Mouse (Mus musculus) heart, embryonic 14.5 days (tissue): Measurements from ENCODE around the gene Dclk3. TPM values are rescaled to one million over a fixed set of nuclear protein-coding genes. Genes with fewer than 3 reads are reported as not detected.

ENCODE experiments used
- ATAC-seq: fragments of 200-750 bp; cut with Nextera tagmentation; 2 replicates; pipeline ENCODE4 v1.8.0; 2017; ENCODE audit warnings: low read depth, moderate TSS enrichment; ENCODE audit not compliant: insufficient number of reproducible peaks, insufficient read depth, low FRiP score
- H3K27ac ChIP-seq, 2 experiments: fragments of 200-500 bp in 1 of 2; fragments of 300-500 bp in 1 of 2; sonication (generic) in 1 of 2; replicated peaks in 1 of 2; 2 replicates each; pipeline ENCODE4 v1.5.1; 2012 to 2014; ENCODE audit warnings: low read depth in 2 of 2, low read length in 2 of 2, control low read depth in 1 of 2, mild to moderate bottlenecking in 1 of 2, mixed read lengths in 1 of 2; ENCODE audit not compliant: control insufficient read depth in 1 of 2, insufficient read depth in 1 of 2
- H3K27me3 ChIP-seq: fragments of 300-500 bp; sonication (generic); 2 replicates; pipeline ENCODE4 v1.6.1; 2014; ENCODE audit warnings: mild to moderate bottlenecking, low read length, control low read depth; ENCODE audit not compliant: control insufficient read depth, insufficient read depth
- H3K36me3 ChIP-seq: fragments of 300-500 bp; sonication (generic); 2 replicates; pipeline ENCODE4 v1.6.1; 2014; ENCODE audit warnings: mild to moderate bottlenecking, control low read depth, low read length, mixed read lengths; ENCODE audit not compliant: control insufficient read depth, insufficient read depth
- H3K4me1 ChIP-seq, 2 experiments: fragments of 200-500 bp in 1 of 2; fragments of 300-500 bp in 1 of 2; sonication (generic) in 1 of 2; 2 replicates each; pipeline ENCODE4 v1.6.1; 2012 to 2014; ENCODE audit warnings: low read length in 2 of 2, control low read depth in 1 of 2, mixed read lengths in 1 of 2; ENCODE audit not compliant: control insufficient read depth in 2 of 2, insufficient read depth in 2 of 2
- H3K4me2 ChIP-seq: fragments of 300-500 bp; sonication (generic); 2 replicates; pipeline ENCODE4 v1.6.1; 2014; ENCODE audit warnings: mild to moderate bottlenecking, low read length
- H3K4me3 ChIP-seq, 2 experiments: fragments of 200-500 bp in 1 of 2; fragments of 300-500 bp in 1 of 2; sonication (generic) in 1 of 2; 2 replicates each; pipeline ENCODE4 v1.5.1; 2012 to 2014; ENCODE audit warnings: low read length in 2 of 2, mild to moderate bottlenecking in 2 of 2, control low read depth in 1 of 2, low read depth in 1 of 2, moderate library complexity in 1 of 2; ENCODE audit not compliant: control insufficient read depth in 1 of 2, insufficient read depth in 1 of 2
- H3K9ac ChIP-seq: fragments of 300-500 bp; sonication (generic); 2 replicates; pipeline ENCODE4 v1.6.1; 2014; ENCODE audit warnings: mild to moderate bottlenecking, low read length
- H3K9me3 ChIP-seq: fragments of 300-500 bp; sonication (generic); 2 replicates; pipeline ENCODE4 v1.6.1; 2016; ENCODE audit warnings: low read length, control low read depth; ENCODE audit not compliant: control insufficient read depth
- WGBS: fragments of 180-500 bp; shearing (Covaris S2); extraction: QIAGEN DNeasy Blood & Tissue Kit; methylation state at CpG from one replicate; pipeline ENCODE4 v1.1.7; 2014; 5-methylcytosine and 5-hydroxymethylcytosine counted together
- polyA plus RNA-seq: library from polyadenylated mRNA; unstranded; fragments of >200 nt; fragmentation: Nextera tagmentation; extraction: Ambion mirVana; gene quantifications from 2 replicates; pipeline ENCODE4 v1.2.1, GENCODE M21; 2014

Gene Dclk3
- polyA plus RNA-seq, 1 experiment from 2014 or later: 0.88 TPM

DNA sequence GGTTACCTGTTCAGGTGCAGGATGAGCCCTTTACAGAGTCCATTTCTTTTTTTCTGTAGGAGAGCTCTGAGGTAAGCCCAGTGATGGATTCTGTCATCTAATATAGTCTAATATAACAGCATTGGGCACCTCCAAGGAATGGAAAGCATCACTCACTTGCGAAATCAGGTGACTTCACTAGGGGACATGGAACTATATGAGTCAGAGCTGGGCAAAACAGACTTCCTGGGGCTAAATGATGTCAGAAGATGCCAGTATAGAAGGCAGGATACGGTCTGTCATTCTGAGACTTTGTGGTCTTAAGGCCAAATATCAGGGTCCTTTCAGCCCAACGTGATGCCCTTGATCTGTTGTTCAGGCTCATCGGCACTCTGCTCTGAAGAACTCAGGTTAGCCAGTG lies 35.7 kb upstream of the Dclk3 start:
- Histone ChIP-seq H3K9ac (no peak overlapping the region), H3K4me2 (no peak overlapping the region), H3K4me3 (no peak overlapping the region), H3K9me3 (no peaks in the 10 kb centered on the region), H3K27me3 (no peaks in the 10 kb centered on the region), H3K36me3 (no peaks in the 10 kb centered on the region), H3K4me1 (peaks cover 2 to 4% of the 10 kb centered on the region in 2 experiments; a peak in 2 of 4 replicates), H3K27ac (no peak overlapping the region)
- 85% methylated on average over 4 of the region's 4 CpGs for WGBS
- no peak for ATAC-seq

DNA sequence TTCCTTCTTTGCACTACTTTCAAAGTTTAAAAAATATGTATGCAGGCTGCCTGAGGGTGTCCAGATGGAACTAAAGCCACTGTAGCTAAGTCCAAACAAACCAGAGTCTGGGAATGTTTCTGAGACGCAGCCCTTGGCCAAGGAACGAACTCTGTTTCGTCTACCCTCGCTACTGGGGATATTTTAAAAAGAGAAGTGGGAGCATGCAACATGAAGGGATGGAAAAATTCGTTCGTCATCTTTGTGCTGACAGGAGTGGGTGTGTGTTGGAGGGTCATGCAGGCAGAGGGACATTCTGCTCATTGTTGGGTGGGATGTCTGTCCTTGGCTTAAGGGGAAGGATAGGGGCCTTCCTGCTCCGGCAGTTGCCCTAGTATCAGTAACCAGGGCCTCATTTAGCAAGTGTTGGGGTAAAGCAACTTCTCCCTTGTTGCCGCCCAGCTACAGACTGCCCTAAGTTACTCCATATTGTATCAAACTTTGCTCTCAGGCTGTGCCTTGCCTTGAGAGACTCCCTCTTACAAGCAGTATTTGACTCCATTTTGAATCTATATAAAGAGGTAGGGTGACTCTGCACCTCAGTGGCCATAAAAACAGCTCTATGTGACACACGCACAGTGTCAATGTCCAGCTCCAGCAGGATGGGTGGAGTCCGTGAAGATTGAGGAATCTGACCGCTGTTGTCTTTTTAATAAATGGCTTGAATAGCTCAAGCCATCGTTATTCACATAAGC lies 34.4 kb upstream of the Dclk3 start:
- Histone ChIP-seq H3K4me3 (no peak overlapping the region), H3K27me3 (no peaks in the 10 kb centered on the region), H3K36me3 (no peaks in the 10 kb centered on the region), H3K4me2 (no peak overlapping the region), H3K4me1 (peaks cover 2 to 4% of the 10 kb centered on the region in 2 experiments; a peak in 2 of 4 replicates), H3K27ac (no peak overlapping the region), H3K9me3 (no peaks in the 10 kb centered on the region), H3K9ac (no peak overlapping the region)
- ATAC-seq: no peak
- WGBS: 63% methylated on average over 12 of the region's 12 CpGs

DNA sequence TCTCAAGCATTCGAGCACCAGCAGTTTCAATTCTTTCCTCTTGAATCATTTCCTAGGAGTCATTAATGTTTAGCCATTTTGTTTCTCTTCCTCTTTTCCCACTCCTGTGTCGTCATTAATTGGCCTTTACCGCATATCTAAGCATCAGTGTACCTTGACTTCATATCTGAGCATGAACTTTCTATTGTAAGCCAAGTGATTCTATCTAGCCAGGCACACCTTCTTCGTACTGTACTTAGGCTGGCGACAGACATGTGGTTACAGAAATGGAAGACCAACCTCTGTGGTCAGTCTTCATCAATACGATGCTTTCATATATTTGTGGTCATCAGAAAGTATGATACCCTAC lies 33.8 kb upstream of the Dclk3 start:
- H3K4me1 ChIP-seq: peaks cover 2 to 4% of the 10 kb centered on the region in 2 experiments; a peak in 2 of 4 replicates
- H3K9me3 ChIP-seq: no peaks in the 10 kb centered on the region
- no peaks in the 10 kb centered on the region for H3K36me3 ChIP-seq
- H3K9ac ChIP-seq: no peak overlapping the region
- no peak for ATAC-seq
- H3K27ac ChIP-seq: no peak overlapping the region
- H3K4me3 ChIP-seq: no peak overlapping the region
- no peaks in the 10 kb centered on the region for H3K27me3 ChIP-seq
- H3K4me2 ChIP-seq: no peak overlapping the region
- 86% methylated on average over 6 of the region's 6 CpGs for WGBS

DNA sequence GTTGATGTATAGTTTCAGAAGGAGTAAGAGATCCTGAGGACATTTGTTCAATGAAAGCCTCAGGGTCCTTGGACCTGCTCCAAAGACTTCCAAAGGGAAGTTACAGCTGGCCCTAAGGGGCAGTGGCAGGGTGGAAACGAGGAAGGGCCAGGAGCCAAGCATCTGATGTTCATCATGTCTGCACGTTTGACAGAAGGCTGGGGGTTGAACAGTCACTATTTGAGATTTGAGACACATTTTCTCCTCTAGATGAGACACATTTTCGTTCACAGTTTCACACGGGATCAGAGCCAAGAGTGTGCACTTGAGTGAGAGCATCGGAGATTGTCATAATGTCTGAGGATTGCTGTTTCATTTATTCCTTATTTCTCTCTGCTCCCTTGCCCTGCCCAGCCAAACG lies 30.9 kb upstream of the Dclk3 start:
- ATAC-seq: no peak
- H3K27me3 ChIP-seq: no peaks in the 10 kb centered on the region
- no peak overlapping the region for H3K9ac ChIP-seq
- H3K4me1 ChIP-seq: peaks cover 2 to 4% of the 10 kb centered on the region in 2 experiments; a peak in 2 of 4 replicates
- H3K36me3 ChIP-seq: no peaks in the 10 kb centered on the region
- no peak overlapping the region for H3K27ac ChIP-seq
- 47% methylated on average over 6 of the region's 6 CpGs for WGBS
- no peak overlapping the region for H3K4me2 ChIP-seq
- no peaks in the 10 kb centered on the region for H3K9me3 ChIP-seq
- no peak overlapping the region for H3K4me3 ChIP-seq

DNA sequence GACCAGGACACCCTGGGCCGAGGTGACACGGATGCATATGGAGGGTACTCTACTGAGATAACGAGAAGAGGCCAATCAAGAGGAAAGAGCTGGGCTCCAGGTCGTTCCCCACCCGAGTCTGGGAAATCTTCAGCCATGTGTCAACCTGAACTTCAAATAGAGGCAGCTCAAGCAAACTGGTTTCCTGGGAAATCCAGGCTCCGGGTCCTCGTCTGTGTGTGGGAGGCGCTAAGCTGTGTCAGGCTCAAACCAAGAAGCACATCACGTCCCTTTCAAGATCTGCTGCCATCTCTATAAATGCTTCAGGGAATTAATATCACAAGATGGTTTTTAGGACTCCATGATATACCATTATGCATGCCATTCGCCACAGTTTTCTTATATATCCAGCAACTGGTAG lies 30.5 kb upstream of the Dclk3 start:
- WGBS: 65% methylated on average over 10 of the region's 10 CpGs
- H3K27ac ChIP-seq: no peak overlapping the region
- H3K4me3 ChIP-seq: no peak overlapping the region

DNA sequence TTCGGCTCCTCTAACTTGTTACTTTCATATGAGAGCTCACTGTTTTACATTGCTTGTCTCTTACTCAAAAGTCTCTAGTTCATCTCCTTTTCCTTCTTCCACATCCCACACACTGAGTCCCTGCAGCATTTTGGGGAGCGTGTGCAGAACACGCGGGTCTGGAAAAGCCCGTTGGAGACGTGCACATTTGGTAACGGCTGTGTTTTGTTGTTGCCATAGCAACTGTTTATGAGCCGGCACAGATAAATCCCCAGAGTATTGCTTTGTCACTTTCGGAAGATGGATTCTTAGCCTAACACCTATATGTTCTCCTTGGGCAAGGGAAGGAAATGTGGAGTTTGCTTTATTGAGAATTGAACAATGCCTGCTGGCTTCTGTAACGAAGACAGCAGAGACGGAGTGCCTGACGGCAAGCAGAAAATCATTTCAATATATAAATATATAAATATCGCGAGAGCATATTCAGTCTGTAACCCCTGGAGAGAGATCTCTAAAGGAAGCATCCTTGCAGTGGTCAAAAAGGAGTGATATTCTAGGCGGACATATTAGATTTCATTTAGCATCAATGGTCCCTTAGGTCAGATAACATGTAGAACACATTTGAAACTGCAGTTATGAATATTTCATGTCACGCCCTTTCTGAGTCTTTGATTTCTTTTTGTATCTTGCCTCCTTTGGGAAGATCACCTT lies 26.3 kb upstream of the Dclk3 start:
- WGBS: 80% methylated on average over 16 of the region's 16 CpGs
- no peaks in the 10 kb centered on the region for H3K27me3 ChIP-seq
- no peak for ATAC-seq

More for the DNA sequence above, 30.5 kb upstream of the Dclk3 start:
- peaks cover 2 to 4% of the 10 kb centered on the region in 2 experiments; a peak in 2 of 4 replicates for H3K4me1 ChIP-seq
- H3K36me3 ChIP-seq: no peaks in the 10 kb centered on the region
- H3K4me2 ChIP-seq: no peak overlapping the region
- no peaks in the 10 kb centered on the region for H3K27me3 ChIP-seq
- no peaks in the 10 kb centered on the region for H3K9me3 ChIP-seq
- H3K9ac ChIP-seq: no peak overlapping the region
- no peak for ATAC-seq

DNA sequence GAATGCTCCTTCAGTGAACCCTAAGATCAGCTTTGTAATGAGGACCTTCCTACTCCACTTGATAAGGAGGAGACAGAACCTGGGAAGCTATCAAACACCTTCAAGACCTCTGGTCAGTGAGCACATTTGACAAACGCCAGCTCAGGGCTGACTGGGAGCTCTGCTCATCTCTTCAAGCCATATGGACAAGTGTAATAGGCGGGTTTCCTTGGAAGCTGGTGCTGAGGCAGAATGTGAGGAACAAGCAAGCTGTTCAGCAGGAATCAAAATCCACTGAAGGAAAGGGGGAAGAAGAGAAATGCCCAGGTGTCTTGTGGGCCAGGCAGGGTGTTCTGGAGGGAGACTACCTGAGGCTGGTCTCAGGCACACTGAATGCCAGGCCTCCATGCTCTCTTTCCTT lies 17.0 kb upstream of the Dclk3 start:
- Histone ChIP-seq H3K4me1 (no peaks in the 10 kb centered on the region), H3K4me2 (no peak overlapping the region), H3K9ac (no peak overlapping the region), H3K9me3 (no peaks in the 10 kb centered on the region), H3K4me3 (no peak overlapping the region), H3K36me3 (no peaks in the 10 kb centered on the region), H3K27me3 (no peaks in the 10 kb centered on the region), H3K27ac (no peak overlapping the region)
- WGBS: 72% methylated on average over 2 of the region's 2 CpGs
- no peak for ATAC-seq

More for the DNA sequence above, 26.3 kb upstream of the Dclk3 start:
- Histone ChIP-seq H3K36me3 (no peaks in the 10 kb centered on the region), H3K4me1 (no peaks in the 10 kb centered on the region), H3K4me2 (no peak overlapping the region), H3K9ac (no peak overlapping the region), H3K27ac (no peak overlapping the region), H3K9me3 (no peaks in the 10 kb centered on the region), H3K4me3 (no peak overlapping the region)
